Mouse (Mus musculus) megakaryocyte, embryonic 14.5 days (primary cell): ENCODE results near the gene Blvrb.

ENCODE experiments used
- FLI1 ChIP-seq: IDR thresholded peaks from 2 replicates; pipeline ENCODE4 v1.6.1; 2012; ENCODE audit warnings: low read length, inconsistent platforms, mixed read lengths
- GATA1 ChIP-seq: IDR thresholded peaks from 3 replicates; pipeline ENCODE4 v1.6.1; 2012; ENCODE audit warnings: mixed read lengths, low read length, inconsistent platforms, borderline replicate concordance

DNA sequence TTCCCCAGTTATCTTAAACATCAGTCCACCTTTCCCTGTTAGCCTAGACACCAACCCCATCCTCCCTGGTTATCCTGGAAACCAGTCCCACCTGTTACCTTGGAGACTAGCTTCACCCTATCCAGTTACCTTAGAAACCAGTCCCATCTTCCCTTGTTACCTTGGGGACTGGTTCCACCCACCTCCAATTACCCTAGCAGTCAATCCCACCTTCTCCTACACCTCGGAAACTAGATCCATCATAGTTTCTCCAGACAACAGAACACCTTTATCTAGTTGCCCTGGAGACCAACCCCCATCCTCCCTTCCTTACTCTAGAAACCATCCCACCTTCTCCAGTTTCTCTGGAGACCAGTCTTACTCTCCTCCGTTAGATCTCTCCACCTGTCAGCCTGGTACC is 30.6 kb upstream of the Blvrb start:
- TF ChIP-seq GATA1 (no peak), FLI1 (no peak)
